Mouse (Mus musculus) forebrain, embryonic 16.5 days (tissue): ENCODE measurements around the gene Taf1c. TPM values are rescaled to one million over a fixed set of nuclear protein-coding genes. Genes with fewer than 3 reads are reported as not detected.

Experiments
- ATAC-seq: fragments of 200-750 bp; cut with Nextera tagmentation; 2 replicates; pipeline ENCODE4 v1.8.0; 2017; ENCODE audit warnings: mild to moderate bottlenecking, moderate library complexity
- H3K27ac ChIP-seq: fragments of 300-500 bp; sonication (generic); 2 replicates; pipeline ENCODE4 v1.5.1; 2014; ENCODE audit warnings: low read length, control low read depth
- H3K27me3 ChIP-seq: fragments of 300-500 bp; sonication (generic); replicated peaks from 2 replicates; pipeline ENCODE4 v1.6.1; 2014; ENCODE audit warnings: low read length; ENCODE audit not compliant: control insufficient read depth, insufficient read depth
- H3K36me3 ChIP-seq: fragments of 300-500 bp; sonication (generic); 2 replicates; pipeline ENCODE4 v1.6.1; 2014; ENCODE audit not compliant: control insufficient read depth, insufficient read depth
- H3K4me1 ChIP-seq: fragments of 300-500 bp; sonication (generic); replicated peaks from 2 replicates; pipeline ENCODE4 v1.6.1; 2014; ENCODE audit warnings: low read length; ENCODE audit not compliant: control insufficient read depth, insufficient read depth
- H3K4me2 ChIP-seq: fragments of 300-500 bp; sonication (generic); 2 replicates; pipeline ENCODE4 v1.6.1; 2014; ENCODE audit warnings: mild to moderate bottlenecking, low read length, control low read depth
- H3K4me3 ChIP-seq: fragments of 300-500 bp; sonication (generic); replicated peaks from 2 replicates; pipeline ENCODE4 v1.5.1; 2014; ENCODE audit warnings: mild to moderate bottlenecking, low read length, control low read depth
- H3K9ac ChIP-seq: fragments of 300-500 bp; sonication (generic); replicated peaks from 2 replicates; pipeline ENCODE4 v1.6.1; 2014; ENCODE audit warnings: low read depth, low read length, control low read depth
- H3K9me3 ChIP-seq: fragments of 300-500 bp; sonication (generic); 2 replicates; pipeline ENCODE4 v1.6.1; 2016; ENCODE audit warnings: low read length; ENCODE audit not compliant: control insufficient read depth
- WGBS: fragments of 180-500 bp; shearing (Covaris S2); extraction: QIAGEN DNeasy Blood & Tissue Kit; methylation state at CpG from one replicate; pipeline ENCODE4 v1.1.7; 2014; 5-methylcytosine and 5-hydroxymethylcytosine counted together
- polyA plus RNA-seq: library from polyadenylated mRNA; unstranded; fragments of >200 nt; fragmentation: Nextera tagmentation; extraction: Ambion mirVana; gene quantifications from 2 replicates; pipeline ENCODE4 v1.2.1, GENCODE M21; 2015

Taf1c gene
- polyA plus RNA-seq, 1 experiment from 2014 or later, result 19.3 TPM

DNA sequence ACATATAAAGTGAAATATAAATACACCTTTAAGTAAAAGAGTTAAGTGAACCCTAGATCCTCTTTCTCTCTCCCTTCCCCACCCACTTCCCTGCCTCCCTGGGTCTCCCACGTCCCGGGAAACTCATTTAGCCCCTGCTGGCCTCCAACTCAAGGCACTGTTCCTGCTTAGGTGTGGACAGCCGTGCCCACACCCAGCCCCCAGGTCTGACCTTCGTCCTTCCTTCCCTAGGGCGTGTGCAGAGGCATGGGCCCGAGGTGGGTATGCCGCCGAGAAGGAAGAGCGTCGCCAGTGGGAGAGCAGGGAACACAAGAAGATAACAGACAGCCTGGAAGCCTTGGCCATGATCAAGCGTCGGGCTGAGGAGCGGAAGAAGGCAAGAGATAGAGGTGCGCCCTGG, 14.7 kb downstream of the Taf1c start:
- no peak overlapping the region for H3K27ac ChIP-seq

GRCm38 (mm10) chr8:119588844-119589243, 16.2 kb downstream of the Taf1c start:
- no peak overlapping the region for H3K4me3 ChIP-seq
- WGBS, result 30% methylated on average over 10 of the region's 10 CpGs
- no peak overlapping the region for H3K4me2 ChIP-seq
- no peaks in the 10 kb centered on the region for H3K36me3 ChIP-seq
- H3K27ac ChIP-seq, result no peak overlapping the region
- no peaks in the 10 kb centered on the region for H3K27me3 ChIP-seq
- no peaks in the 10 kb centered on the region for H3K9me3 ChIP-seq
- no peak for ATAC-seq
- peaks cover 4% of the 10 kb centered on the region; the same call in 1 of the 2 replicates for H3K4me1 ChIP-seq
- no peak overlapping the region for H3K9ac ChIP-seq

More for the DNA sequence above, 14.7 kb downstream of the Taf1c start:
- Histone ChIP-seq H3K4me1 (peaks cover 4% of the 10 kb centered on the region; the same call in 1 of the 2 replicates), H3K4me2 (no peak overlapping the region), H3K36me3 (no peaks in the 10 kb centered on the region), H3K27me3 (no peaks in the 10 kb centered on the region), H3K4me3 (no peak overlapping the region), H3K9ac (no peak overlapping the region), H3K9me3 (no peaks in the 10 kb centered on the region)
- ATAC-seq, result no peak
- 82% methylated on average over 14 of the region's 14 CpGs for WGBS

GRCm38 (mm10) chr8:119588321-119588720, 16.7 kb downstream of the Taf1c start:
- Histone ChIP-seq H3K36me3 (no peaks in the 10 kb centered on the region), H3K9ac (no peak overlapping the region), H3K27me3 (no peaks in the 10 kb centered on the region), H3K4me3 (no peak overlapping the region), H3K27ac (no peak overlapping the region), H3K4me1 (peaks cover 4% of the 10 kb centered on the region; the same call in 1 of the 2 replicates), H3K9me3 (no peaks in the 10 kb centered on the region), H3K4me2 (no peak overlapping the region)
- ATAC-seq, result no peak
- WGBS, result 70% methylated on average over 4 of the region's 4 CpGs

- no peaks in the 10 kb centered on the region for H3K9me3 ChIP-seq
- no peaks in the 10 kb centered on the region for H3K36me3 ChIP-seq
- no peak overlapping the region for H3K27ac ChIP-seq
- H3K4me1 ChIP-seq, result peaks cover 4% of the 10 kb centered on the region; the same call in 1 of the 2 replicates
- ATAC-seq, result no peak
- peak overlapping the region; percentile 53 for H3K4me2 ChIP-seq
- WGBS, result 29% methylated on average over 23 of the region's 24 CpGs
- peak overlapping the region; percentile 32 for H3K9ac ChIP-seq
- H3K27me3 ChIP-seq, result no peaks in the 10 kb centered on the region
- peak overlapping the region; percentile 30 for H3K4me3 ChIP-seq
These were observed 19.1 kb downstream of the Taf1c start for GRCm38 (mm10) chr8:119585901-119586300.

GRCm38 (mm10) chr8:119580441-119581161, 24.4 kb downstream of the Taf1c start:
- no peak overlapping the region for H3K27ac ChIP-seq
- no peaks in the 10 kb centered on the region for H3K9me3 ChIP-seq
- no peak overlapping the region for H3K4me3 ChIP-seq
- H3K4me2 ChIP-seq, result no peak overlapping the region
- ATAC-seq, result no peak
- no peaks in the 10 kb centered on the region for H3K4me1 ChIP-seq
- 89% methylated on average over 5 of the region's 5 CpGs for WGBS
- H3K9ac ChIP-seq, result no peak overlapping the region
- H3K36me3 ChIP-seq, result no peaks in the 10 kb centered on the region
- H3K27me3 ChIP-seq, result peaks cover 9% of the 10 kb centered on the region; the same call in 1 of the 2 replicates

- no peaks in the 10 kb centered on the region for H3K9me3 ChIP-seq
- 49% methylated on average over 13 of the region's 13 CpGs for WGBS
- no peak for ATAC-seq
These were observed 25.9 kb downstream of the Taf1c start for GRCm38 (mm10) chr8:119579096-119579495.

GRCm38 (mm10) chr8:119575366-119575726, 29.7 kb downstream of the Taf1c start:
- Histone ChIP-seq H3K9me3 (no peaks in the 10 kb centered on the region), H3K36me3 (no peaks in the 10 kb centered on the region), H3K9ac (peak overlapping the region; percentile 69), H3K4me3 (peak overlapping the region; percentile 60), H3K27me3 (peaks cover 9% of the 10 kb centered on the region; the same call in 1 of the 2 replicates), H3K4me2 (peak overlapping the region; percentile 66), H3K27ac (no peak overlapping the region), H3K4me1 (peaks cover 13% of the 10 kb centered on the region)
- ATAC-seq, result no peak
- 3% methylated on average over 16 of the region's 16 CpGs for WGBS

More at GRCm38 (mm10) chr8:119579096-119579495, 25.9 kb downstream of the Taf1c start:
- no peaks in the 10 kb centered on the region for H3K36me3 ChIP-seq
- H3K4me1 ChIP-seq, result peaks cover 1% of the 10 kb centered on the region
- H3K4me2 ChIP-seq, result no peak overlapping the region
- peaks cover 9% of the 10 kb centered on the region; the same call in 1 of the 2 replicates for H3K27me3 ChIP-seq
- no peak overlapping the region for H3K9ac ChIP-seq
- H3K27ac ChIP-seq, result no peak overlapping the region
- no peak overlapping the region for H3K4me3 ChIP-seq

- H3K27ac ChIP-seq, result peak within 1 kb of the TSS; percentile 54
- peak within 1 kb of the TSS; percentile 60 for H3K4me3 ChIP-seq
- H3K4me2 ChIP-seq, result peak within 1 kb of the TSS; percentile 68
- no peaks in the 10 kb centered on the region for H3K36me3 ChIP-seq
- no peaks in the 10 kb centered on the region for H3K9me3 ChIP-seq
- H3K4me1 ChIP-seq, result peaks cover 13% of the 10 kb centered on the region
- peak within 1 kb of the TSS; percentile 69 for H3K9ac ChIP-seq
- peaks cover 9% of the 10 kb centered on the region; the same call in 1 of the 2 replicates for H3K27me3 ChIP-seq
- peak; percentile 92 for ATAC-seq
- WGBS, result under 1% methylated on average over 83 of the region's 97 CpGs
These were observed 30.3 kb downstream of the Taf1c start, which contains the start of the genes Hsdl1 and Dnaaf1 for GRCm38 (mm10) chr8:119574437-119575365. TSS of gene Hsdl1 (minus strand) at chr8:119575183. TSS of gene Dnaaf1 (plus strand) at chr8:119575235.

GRCm38 (mm10) chr8:119572411-119572810, 32.6 kb downstream of the Taf1c start:
- H3K9me3 ChIP-seq, result no peaks in the 10 kb centered on the region
- WGBS, result 93% methylated on average over 4 of the region's 4 CpGs
- H3K4me2 ChIP-seq, result no peak overlapping the region
- H3K9ac ChIP-seq, result no peak overlapping the region
- no peaks in the 10 kb centered on the region for H3K36me3 ChIP-seq
- H3K27ac ChIP-seq, result no peak overlapping the region
- H3K27me3 ChIP-seq, result peaks cover 9% of the 10 kb centered on the region; the same call in 1 of the 2 replicates
- H3K4me1 ChIP-seq, result peaks cover 13% of the 10 kb centered on the region
- no peak for ATAC-seq
- H3K4me3 ChIP-seq, result no peak overlapping the region
